Mouse (Mus musculus): ENCODE results near the gene Fzd4. TPM values are rescaled to one million over a fixed set of nuclear protein-coding genes. Genes with fewer than 3 reads are reported as not detected.

The Fzd4 gene
- total and polyA plus RNA-seq, 2 experiments from 2014 or later = 9.6 to 16.0 TPM

GRCm38 (mm10) chr7:89367643-89368042 is 36.5 kb upstream of the Fzd4 start:
- 7% methylated on average over 3 of the region's 3 CpGs for WGBS
- Histone ChIP-seq H3K4me3 (ENCODE audit: low read depth, low read length) (no peak overlapping the region), H3K27ac (ENCODE audit: low read depth) (peak overlapping the region; percentile 16; the same call in 1 of the 2 replicates), H3K4me2 (ENCODE audit: low read depth, low read length) (no peak overlapping the region), H3K27me3 (ENCODE audit: control insufficient read depth, insufficient read depth, low read length) (no peaks in the 10 kb centered on the region), H3K9me3 (replicated peaks; ENCODE audit: control insufficient read depth, low read length) (no peaks in the 10 kb centered on the region), H3K36me3 (replicated peaks; ENCODE audit: control insufficient read depth, insufficient read depth, low read length) (no peaks in the 10 kb centered on the region), H3K4me1 (ENCODE audit: control insufficient read depth, insufficient read depth) (peaks cover 25% of the 10 kb centered on the region), H3K9ac (replicated peaks; ENCODE audit: low read depth, low read length) (no peak overlapping the region)
- ATAC-seq (ENCODE audit: insufficient read depth, low read depth) (peak; percentile 49; the same call in 1 of the 2 replicates), DNase-seq (ENCODE audit: low spot score) (peak; percentile 56)
- TF ChIP-seq EP300 (IDR thresholded peaks at IDR 0.05; ENCODE audit: low read depth) = no peak
- TF ChIP-seq CTCF (IDR thresholded peaks at IDR 0.05; ENCODE audit: low read depth) = no peak

DNA sequence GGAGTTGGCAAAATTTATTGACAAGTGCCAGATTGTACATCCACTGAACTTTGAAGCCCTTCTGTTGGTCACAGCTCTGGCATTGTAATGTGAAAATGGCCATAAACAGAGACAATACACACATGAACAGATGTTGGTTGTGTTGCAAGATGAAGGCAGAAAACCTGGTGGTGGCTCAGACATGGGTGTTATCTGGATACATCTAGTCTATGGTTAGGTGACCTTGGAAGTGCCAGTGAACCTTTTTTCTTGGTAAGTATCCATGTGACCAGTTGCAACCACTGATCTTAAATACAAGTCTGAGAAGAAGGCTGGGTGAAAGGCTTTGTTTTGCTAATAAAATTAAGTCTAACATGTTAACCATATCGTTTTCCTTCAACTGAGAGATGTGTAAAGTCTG is 34.1 kb upstream of the Fzd4 start:
- no peak for TF ChIP-seq CTCF (IDR thresholded peaks at IDR 0.05; ENCODE audit: low read depth)
- no peak for TF ChIP-seq EP300 (IDR thresholded peaks at IDR 0.05; ENCODE audit: low read depth)
- no peaks in the 10 kb centered on the region for H3K27me3 ChIP-seq (ENCODE audit: control insufficient read depth, insufficient read depth, low read length)
- no peak overlapping the region for H3K27ac ChIP-seq (ENCODE audit: low read depth)
- H3K9me3 ChIP-seq (replicated peaks; ENCODE audit: control insufficient read depth, low read length) = no peaks in the 10 kb centered on the region
- H3K4me1 ChIP-seq (ENCODE audit: control insufficient read depth, insufficient read depth) = peaks cover 25% of the 10 kb centered on the region
- DNase-seq (ENCODE audit: low spot score) (no peak), ATAC-seq (ENCODE audit: insufficient read depth, low read depth) (no peak)
- 79% methylated on average over 1 of the region's 1 CpGs for WGBS
- no peak overlapping the region for H3K4me2 ChIP-seq (ENCODE audit: low read depth, low read length)
- H3K36me3 ChIP-seq (replicated peaks; ENCODE audit: control insufficient read depth, insufficient read depth, low read length) = no peaks in the 10 kb centered on the region
- no peak overlapping the region for H3K9ac ChIP-seq (replicated peaks; ENCODE audit: low read depth, low read length)
- H3K4me3 ChIP-seq (ENCODE audit: low read depth, low read length) = no peak overlapping the region

- TF ChIP-seq CTCF (IDR thresholded peaks at IDR 0.05; ENCODE audit: low read depth) = peak; percentile 74
- TF ChIP-seq EP300 (IDR thresholded peaks at IDR 0.05; ENCODE audit: low read depth) = no peak
- Histone ChIP-seq H3K36me3 (replicated peaks; ENCODE audit: control insufficient read depth, insufficient read depth, low read length) (no peaks in the 10 kb centered on the region), H3K4me3 (ENCODE audit: low read depth, low read length) (no peak overlapping the region), H3K4me2 (ENCODE audit: low read depth, low read length) (no peak overlapping the region), H3K4me1 (ENCODE audit: control insufficient read depth, insufficient read depth) (peaks cover 25% of the 10 kb centered on the region), H3K27me3 (ENCODE audit: control insufficient read depth, insufficient read depth, low read length) (no peaks in the 10 kb centered on the region), H3K9ac (replicated peaks; ENCODE audit: low read depth, low read length) (no peak overlapping the region), H3K9me3 (replicated peaks; ENCODE audit: control insufficient read depth, low read length) (no peaks in the 10 kb centered on the region), H3K27ac (ENCODE audit: low read depth) (peak overlapping the region; percentile 52; the same call in 1 of the 2 replicates)
- peak; percentile 81 for DNase-seq (ENCODE audit: low spot score)
- WGBS = 4% methylated on average over 1 of the region's 1 CpGs
- ATAC-seq (ENCODE audit: insufficient read depth, low read depth) = peak; percentile 47; the same call in 1 of the 2 replicates
Measured at GRCm38 (mm10) chr7:89370917-89371316, 33.2 kb upstream of the Fzd4 start.

DNA sequence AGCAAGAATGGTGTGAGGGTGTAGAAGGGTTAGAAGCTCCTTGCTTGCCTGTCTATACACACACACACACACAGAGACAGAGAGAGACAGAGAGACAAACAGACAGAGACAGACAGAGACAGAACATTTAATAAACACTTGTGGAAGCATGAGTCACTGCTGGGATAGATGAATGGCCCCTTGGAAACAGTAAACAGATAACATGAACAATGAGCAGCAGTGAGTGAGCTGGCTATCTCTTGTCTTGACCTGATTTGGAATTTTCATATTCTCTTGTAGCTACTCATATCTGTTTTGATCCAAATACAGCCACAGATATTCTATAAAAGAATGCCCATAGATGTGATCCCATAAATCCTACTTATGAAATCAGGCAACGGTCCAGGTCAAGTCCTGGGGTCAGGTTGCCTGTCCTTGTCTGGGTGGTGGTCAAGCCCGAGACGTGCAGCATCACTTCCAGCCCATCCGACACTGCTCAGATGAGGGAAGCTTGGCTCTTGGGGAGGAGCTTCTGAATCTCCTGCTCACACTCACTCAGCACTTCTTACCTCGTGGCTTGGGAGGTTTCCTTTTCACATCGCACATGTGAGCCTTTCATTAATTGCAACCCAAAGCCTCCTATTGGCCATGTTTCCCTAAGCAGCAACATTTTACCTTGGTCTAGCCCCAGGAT is 32.4 kb upstream of the Fzd4 start:
- WGBS = 31% methylated on average over 6 of the region's 6 CpGs
- no peak for ATAC-seq (ENCODE audit: insufficient read depth, low read depth)
- no peak overlapping the region for H3K4me2 ChIP-seq (ENCODE audit: low read depth, low read length)

DNA sequence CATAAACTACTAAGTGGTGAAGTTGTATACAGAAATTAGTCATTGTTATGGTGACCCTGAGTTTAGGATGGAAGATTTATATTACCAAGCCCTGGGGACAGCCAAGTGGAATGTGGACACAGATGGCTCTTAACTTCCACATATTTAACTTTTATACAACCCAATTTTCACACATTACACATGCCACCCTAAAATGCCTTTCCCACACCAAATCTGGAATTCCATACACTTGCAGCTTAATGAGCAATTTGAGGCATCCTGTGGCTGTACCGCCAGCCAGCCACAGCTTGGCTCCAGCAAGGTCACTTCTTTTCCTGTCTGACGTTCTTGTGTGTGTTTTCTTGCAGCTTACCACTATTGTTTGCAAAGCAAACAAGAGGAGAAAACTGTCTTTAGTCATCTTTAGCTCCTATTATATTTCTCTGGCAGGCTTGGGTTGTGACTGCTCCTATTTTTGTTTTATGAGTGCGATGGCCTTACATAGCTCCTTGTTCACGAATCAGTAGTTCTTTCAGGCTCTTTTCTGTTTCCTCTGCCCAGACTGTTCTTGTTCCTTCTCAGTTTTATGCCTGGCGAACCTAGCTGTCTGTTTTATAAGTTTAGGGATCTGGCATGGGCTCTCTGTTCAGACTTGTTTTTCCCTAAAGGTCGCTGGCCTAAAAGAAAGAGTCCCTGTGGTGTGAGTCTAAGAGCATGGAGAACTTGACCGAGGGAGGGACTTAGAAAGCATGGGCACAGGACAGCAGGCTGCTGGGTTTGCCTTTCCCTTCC is 23.0 kb upstream of the Fzd4 start:
- H3K4me2 ChIP-seq (ENCODE audit: low read depth, low read length) = no peak overlapping the region
- no peak overlapping the region for H3K9ac ChIP-seq (replicated peaks; ENCODE audit: low read depth, low read length)
- DNase-seq (ENCODE audit: low spot score) (no peak), ATAC-seq (ENCODE audit: insufficient read depth, low read depth) (no peak)
- no peaks in the 10 kb centered on the region for H3K36me3 ChIP-seq (replicated peaks; ENCODE audit: control insufficient read depth, insufficient read depth, low read length)
- H3K9me3 ChIP-seq (replicated peaks; ENCODE audit: control insufficient read depth, low read length) = no peaks in the 10 kb centered on the region
- H3K4me1 ChIP-seq (ENCODE audit: control insufficient read depth, insufficient read depth) = peaks cover 4% of the 10 kb centered on the region; the same call in 1 of the 2 replicates
- H3K27me3 ChIP-seq (ENCODE audit: control insufficient read depth, insufficient read depth, low read length) = no peaks in the 10 kb centered on the region
- TF ChIP-seq CTCF (IDR thresholded peaks at IDR 0.05; ENCODE audit: low read depth) = no peak
- no peak for TF ChIP-seq EP300 (IDR thresholded peaks at IDR 0.05; ENCODE audit: low read depth)
- no peak overlapping the region for H3K4me3 ChIP-seq (ENCODE audit: low read depth, low read length)
- WGBS = 39% methylated on average over 7 of the region's 7 CpGs
- peak overlapping the region; percentile 44 for H3K27ac ChIP-seq (ENCODE audit: low read depth)

More for the DNA sequence above, 32.4 kb upstream of the Fzd4 start:
- DNase-seq (ENCODE audit: low spot score) = no peak
- H3K4me1 ChIP-seq (ENCODE audit: control insufficient read depth, insufficient read depth) = peaks cover 25% of the 10 kb centered on the region
- H3K36me3 ChIP-seq (replicated peaks; ENCODE audit: control insufficient read depth, insufficient read depth, low read length) = no peaks in the 10 kb centered on the region
- H3K9me3 ChIP-seq (replicated peaks; ENCODE audit: control insufficient read depth, low read length) = no peaks in the 10 kb centered on the region
- H3K27me3 ChIP-seq (ENCODE audit: control insufficient read depth, insufficient read depth, low read length) = no peaks in the 10 kb centered on the region
- H3K4me3 ChIP-seq (ENCODE audit: low read depth, low read length) = no peak overlapping the region
- no peak overlapping the region for H3K27ac ChIP-seq (ENCODE audit: low read depth)
- TF ChIP-seq EP300 (IDR thresholded peaks at IDR 0.05; ENCODE audit: low read depth) (no peak), CTCF (IDR thresholded peaks at IDR 0.05; ENCODE audit: low read depth) (no peak)
- H3K9ac ChIP-seq (replicated peaks; ENCODE audit: low read depth, low read length) = no peak overlapping the region
